In genomic region chr10:4151159-4151558, GRCm38 (mm10) we compare ENCODE assay signal across 16 mouse cellular contexts.
A peak's percentile ranks its signal among the peaks of the same experiment; 100 is the strongest.
DNase-seq lines count a peak whose midpoint lies in the region; ATAC-seq and TF ChIP-seq lines count a peak whose summit lies in the region.
"Had no signal": no experiment of that assay in that cellular context is flagged by ENCODE, and none has a peak within 500 bp of the region (broad histone marks: within the 10 kb centered on the region; RNA-seq: fewer than 3 reads in every experiment).

No protein-coding gene starts in this region.

- DNase-seq in heart, adult 2 months = no peak
- DNase-seq in lung, postnatal 0 days (ENCODE audit: low spot score) = no peak
- no peak for DNase-seq in lung, postnatal 25 days (ENCODE audit: low spot score)
- DNase-seq in naive thymus-derived CD4-positive, alpha-beta T cell, adult 2 months (ENCODE audit: low read depth) = peak; percentile 15
- DNase-seq in limb, embryonic 10.5 days (ENCODE audit: low spot score) = no peak
- DNase-seq: adrenal gland, postnatal 25 days; heart, postnatal 4 days; layer of hippocampus, postnatal 36 days; right cerebral cortex, postnatal 14 days had no signal

- no peaks in the 10 kb centered on the region for H3K27me3 ChIP-seq in heart, adult 2 months (ENCODE audit: control insufficient read depth, insufficient read depth, low read length)
- H3K27me3 ChIP-seq in heart, embryonic 11.5 days (ENCODE audit: control insufficient read depth, insufficient read depth, low read length) = no peaks in the 10 kb centered on the region
- H3K27me3 ChIP-seq in lung, postnatal 0 days (replicated peaks; ENCODE audit: insufficient read depth, low read length) = no peaks in the 10 kb centered on the region
- H3K27me3 ChIP-seq in ES-Bruce4 (ENCODE audit: control insufficient read depth, insufficient read depth, low read length, poor library complexity, severe bottlenecking) = no peaks in the 10 kb centered on the region
- H3K27me3 ChIP-seq in limb, embryonic 10.5 days (ENCODE audit: low read depth, poor library complexity, severe bottlenecking) = no peaks in the 10 kb centered on the region
- H3K27me3 ChIP-seq in forebrain, embryonic 15.5 days = no peaks in the 10 kb centered on the region
- H3K27me3 ChIP-seq: embryonic facial prominence, embryonic 15.5 days; limb, embryonic 13.5 days; midbrain, embryonic 12.5 days had no signal

- ATAC-seq in heart, embryonic 11.5 days (replicated peaks; ENCODE audit: insufficient number of reproducible peaks, low FRiP score, low TSS enrichment) = no peak
- no peak for ATAC-seq in lung, postnatal 0 days
- no peak for ATAC-seq in forebrain, embryonic 15.5 days (replicated peaks)
- ATAC-seq: forebrain, embryonic 14.5 days had no signal

- intact Hi-C loops in heart, adult 2 months (cut with DNase I) = loop anchor here (5.0 kb wide), 4 partner anchors 39 to 181 kb away; no protein-coding TSS in a partner anchor

- 86% methylated on average over 4 of the region's 4 CpGs for WGBS in heart, adult 2 months
- WGBS in heart, embryonic 11.5 days (ENCODE audit: insufficient replicate concordance) = 90% methylated on average over 4 of the region's 4 CpGs
- 90% methylated on average over 4 of the region's 4 CpGs for WGBS in lung, postnatal 0 days
- WGBS in limb, embryonic 10.5 days = 90% methylated on average over 4 of the region's 4 CpGs
- 92% methylated on average over 4 of the region's 4 CpGs for WGBS in forebrain, embryonic 15.5 days

- H3K36me3 ChIP-seq in heart, adult 2 months (ENCODE audit: control insufficient read depth, insufficient read depth, low read length) = no peaks in the 10 kb centered on the region; the same call in 1 of the 2 replicates
- no peaks in the 10 kb centered on the region for H3K36me3 ChIP-seq in heart, embryonic 11.5 days (ENCODE audit: control insufficient read depth, insufficient read depth, low read length)
- no peaks in the 10 kb centered on the region for H3K36me3 ChIP-seq in lung, postnatal 0 days (ENCODE audit: insufficient read depth, low read length)
- peaks cover 7% of the 10 kb centered on the region; the same call in 1 of the 2 replicates for H3K36me3 ChIP-seq in ES-Bruce4 (ENCODE audit: control insufficient read depth, insufficient read depth, low read length, poor library complexity, severe bottlenecking)
- H3K36me3 ChIP-seq in limb, embryonic 10.5 days = peaks cover 21% of the 10 kb centered on the region
- no peaks in the 10 kb centered on the region for H3K36me3 ChIP-seq in forebrain, embryonic 15.5 days
- H3K36me3 ChIP-seq: embryonic facial prominence, embryonic 15.5 days; midbrain, embryonic 12.5 days had no signal

- no peak for TF ChIP-seq POLR2A in heart, adult 2 months (IDR thresholded peaks at IDR 0.05; ENCODE audit: insufficient read depth, low read depth, low read length)
- no peak for TF ChIP-seq POLR2A in ES-Bruce4 (IDR thresholded peaks at IDR 0.05; ENCODE audit: insufficient read depth, low read length)

- H3K9ac ChIP-seq in heart, adult 2 months (ENCODE audit: low read depth, low read length) = no peak overlapping the region
- H3K9ac ChIP-seq in heart, embryonic 11.5 days (ENCODE audit: low read depth, low read length) = no peak overlapping the region
- H3K9ac ChIP-seq in lung, postnatal 0 days (replicated peaks; ENCODE audit: low read depth) = no peak overlapping the region
- no peak overlapping the region for H3K9ac ChIP-seq in ES-Bruce4 (ENCODE audit: low read depth, poor library complexity, severe bottlenecking)
- no peak overlapping the region for H3K9ac ChIP-seq in forebrain, embryonic 15.5 days (replicated peaks)
- H3K9ac ChIP-seq: embryonic facial prominence, embryonic 15.5 days; limb, embryonic 13.5 days; midbrain, embryonic 12.5 days had no signal

- H3K27ac ChIP-seq in heart, adult 2 months = peak overlapping the region; percentile 54
- no peak overlapping the region for H3K27ac ChIP-seq in heart, embryonic 11.5 days (ENCODE audit: low read depth, low read length)
- no peak overlapping the region for H3K27ac ChIP-seq in lung, postnatal 0 days (ENCODE audit: low read length)
- no peak overlapping the region for H3K27ac ChIP-seq in ES-Bruce4 (ENCODE audit: insufficient read depth, low read length)
- no peak overlapping the region for H3K27ac ChIP-seq in limb, embryonic 10.5 days
- no peak overlapping the region for H3K27ac ChIP-seq in forebrain, embryonic 15.5 days (replicated peaks)
- H3K27ac ChIP-seq: embryonic facial prominence, embryonic 15.5 days; limb, embryonic 13.5 days; midbrain, embryonic 12.5 days had no signal

- H3K79me2 ChIP-seq in heart, adult 2 months (replicated peaks; ENCODE audit: control insufficient read depth, insufficient read depth, low read length) = no peaks in the 10 kb centered on the region

- H3K4me1 ChIP-seq in heart, adult 2 months (ENCODE audit: control insufficient read depth, insufficient read depth, low read length) = peaks cover 6% of the 10 kb centered on the region
- H3K4me1 ChIP-seq in heart, embryonic 11.5 days (ENCODE audit: control insufficient read depth, insufficient read depth, low read length) = peaks cover 4% of the 10 kb centered on the region; the same call in 1 of the 2 replicates
- H3K4me1 ChIP-seq in lung, postnatal 0 days (ENCODE audit: insufficient read depth, low read depth, low read length) = no peaks in the 10 kb centered on the region
- H3K4me1 ChIP-seq in ES-Bruce4 (ENCODE audit: control insufficient read depth, insufficient read depth, low read length) = no peaks in the 10 kb centered on the region
- H3K4me1 ChIP-seq in limb, embryonic 10.5 days = no peaks in the 10 kb centered on the region
- H3K4me1 ChIP-seq in forebrain, embryonic 15.5 days = no peaks in the 10 kb centered on the region
- H3K4me1 ChIP-seq: limb, embryonic 13.5 days; midbrain, embryonic 12.5 days had no signal

- peak; percentile 52 for TF ChIP-seq CTCF in heart, adult 2 months (IDR thresholded peaks at IDR 0.05)
- TF ChIP-seq CTCF in lung, postnatal 0 days (IDR thresholded peaks at IDR 0.05) = peak; percentile 50
- TF ChIP-seq CTCF in ES-Bruce4 (IDR thresholded peaks at IDR 0.05; ENCODE audit: low read depth, low read length) = peak; percentile 3

- H3K4me2 ChIP-seq in heart, embryonic 11.5 days = no peak overlapping the region
- no peak overlapping the region for H3K4me2 ChIP-seq in lung, postnatal 0 days (replicated peaks; ENCODE audit: low read depth, low read length)
- no peak overlapping the region for H3K4me2 ChIP-seq in forebrain, embryonic 15.5 days (replicated peaks)
- H3K4me2 ChIP-seq: embryonic facial prominence, embryonic 15.5 days; limb, embryonic 13.5 days; midbrain, embryonic 12.5 days had no signal

- H3K9me3 ChIP-seq in heart, embryonic 11.5 days (replicated peaks; ENCODE audit: control insufficient read depth, low read length) = no peaks in the 10 kb centered on the region
- H3K9me3 ChIP-seq in lung, postnatal 0 days (ENCODE audit: low read length) = no peaks in the 10 kb centered on the region
- no peaks in the 10 kb centered on the region for H3K9me3 ChIP-seq in ES-Bruce4 (replicated peaks; ENCODE audit: control insufficient read depth, insufficient read depth, low read length, poor library complexity, severe bottlenecking)
- H3K9me3 ChIP-seq in limb, embryonic 10.5 days (replicated peaks) = no peaks in the 10 kb centered on the region
- H3K9me3 ChIP-seq in forebrain, embryonic 15.5 days = no peaks in the 10 kb centered on the region
- H3K9me3 ChIP-seq: embryonic facial prominence, embryonic 15.5 days; limb, embryonic 13.5 days; midbrain, embryonic 12.5 days had no signal

- TF ChIP-seq EP300 in heart, adult 2 months (IDR thresholded peaks at IDR 0.05; ENCODE audit: insufficient read depth, low read depth, low read length) = no peak
- TF ChIP-seq EP300 in lung, postnatal 0 days (IDR thresholded peaks at IDR 0.05) = no peak
- TF ChIP-seq EP300 in ES-Bruce4 (IDR thresholded peaks at IDR 0.05; ENCODE audit: insufficient read depth, low read depth, low read length) = no peak

- no peak overlapping the region for H3K4me3 ChIP-seq in heart, adult 2 months
- H3K4me3 ChIP-seq in heart, embryonic 11.5 days (ENCODE audit: low read depth, low read length) = no peak overlapping the region
- no peak overlapping the region for H3K4me3 ChIP-seq in lung, postnatal 0 days (ENCODE audit: low read depth, low read length)
- no peak overlapping the region for H3K4me3 ChIP-seq in ES-Bruce4 (ENCODE audit: low read depth, low read length)
- no peak overlapping the region for H3K4me3 ChIP-seq in limb, embryonic 10.5 days
- H3K4me3 ChIP-seq in forebrain, embryonic 15.5 days = no peak overlapping the region
- H3K4me3 ChIP-seq: embryonic facial prominence, embryonic 15.5 days; limb, embryonic 13.5 days; midbrain, embryonic 12.5 days had no signal
